Mouse (Mus musculus): ENCODE results near the gene Cbx4. TPM values are rescaled to one million over a fixed set of nuclear protein-coding genes. Genes with fewer than 3 reads are reported as not detected.
A peak's percentile ranks its signal among the peaks of the same experiment; 100 is the strongest.

The Cbx4 gene
- 10 to 100 TPM; 53.7 to 60.4 TPM for total RNA-seq (2021)
- long read RNA-seq, experiment 1, full-length matches to known transcripts: 36 of 54 reads
- long read RNA-seq, experiment 1, partial matches to known transcripts: 2 of 54 reads
- long read RNA-seq, experiment 1, other reads (novel, unspliced or antisense): 16 of 54 reads
- long read RNA-seq, experiment 2, full-length matches to known transcripts: 45 of 61 reads
- long read RNA-seq, experiment 2, partial matches to known transcripts: 0 of 61 reads
- long read RNA-seq, experiment 2, other reads (novel, unspliced or antisense): 16 of 61 reads

DNA sequence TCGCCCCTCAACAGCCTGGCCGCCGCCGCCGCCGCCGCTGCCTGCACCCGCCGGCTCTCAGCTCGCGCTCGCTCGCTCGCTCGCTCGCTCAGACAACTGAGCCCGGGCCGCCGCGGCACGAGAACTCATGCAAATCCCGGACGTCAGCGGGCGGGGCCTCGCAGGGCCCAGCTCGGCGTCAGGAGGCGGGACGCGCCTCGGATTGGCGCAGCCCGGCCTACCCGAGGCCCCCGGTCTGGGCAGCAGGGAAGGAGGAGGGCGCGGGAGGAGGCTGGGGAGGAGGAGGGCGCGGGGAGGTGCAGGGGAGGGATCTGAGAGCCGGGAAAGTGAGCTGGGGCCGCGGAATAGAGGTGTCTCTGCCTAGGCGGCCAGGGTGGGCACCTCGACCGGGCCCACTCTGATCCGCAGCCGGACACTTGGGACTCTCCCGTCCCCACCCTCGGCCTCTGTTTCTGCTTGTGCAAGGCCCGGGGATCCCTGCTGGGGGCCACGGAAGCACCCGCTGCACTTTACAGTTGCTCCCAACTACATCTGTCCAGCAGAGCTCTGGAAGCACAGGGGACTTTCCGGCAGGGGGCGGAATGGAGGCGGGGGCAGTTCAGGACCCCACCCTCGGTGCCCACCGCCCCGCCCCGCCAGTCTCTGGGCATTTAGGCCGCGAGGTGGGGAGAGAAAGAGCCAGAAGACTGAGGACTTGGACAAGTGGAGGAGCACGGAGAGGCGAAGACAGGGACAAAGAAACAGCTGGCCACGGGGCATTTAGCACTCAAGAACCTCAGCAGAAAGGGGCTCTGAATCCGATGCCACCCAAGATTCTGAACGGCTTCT is at the start of gene Cbx4:
TSS of gene Cbx4 (minus strand) at position 78 of the 828 bp plus-strand sequence.
- TF ChIP-seq CTCF (conservative IDR thresholded peaks at IDR 0.05): peak; percentile 69
- Histone ChIP-seq H3K27ac (peak within 1 kb of the TSS; percentile 99), H3K4me3 (peak within 1 kb of the TSS; percentile 82)
- peak; percentile 90 to 91 for DNase-seq (ENCODE audit: low spot score in 2 of 2)

DNA sequence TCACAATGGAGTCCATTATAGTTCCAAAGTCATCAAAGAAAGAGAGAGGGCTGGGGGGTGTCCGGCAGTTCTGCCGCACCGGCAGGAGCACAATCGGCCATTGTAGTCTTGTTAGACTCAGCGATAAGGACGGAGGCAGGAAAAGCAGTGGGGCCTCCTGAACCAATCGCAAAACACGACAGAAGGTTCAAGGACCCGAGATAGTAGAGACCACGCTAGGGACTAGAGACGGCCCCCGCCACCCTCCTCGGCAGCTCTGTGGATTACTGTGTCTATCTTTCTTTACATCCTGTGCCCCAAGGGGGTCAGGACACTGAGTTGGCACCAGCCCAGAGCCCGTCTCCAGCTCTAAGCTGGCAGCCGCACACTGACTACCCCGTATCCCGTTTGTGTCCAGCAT is 48.6 kb upstream of the Cbx4 start:
- DNase-seq (ENCODE audit: low spot score in 2 of 2): no peak
- no peak overlapping the region for H3K4me3 ChIP-seq
- no peak for TF ChIP-seq CTCF (conservative IDR thresholded peaks at IDR 0.05)
- H3K27ac ChIP-seq: no peak overlapping the region

DNA sequence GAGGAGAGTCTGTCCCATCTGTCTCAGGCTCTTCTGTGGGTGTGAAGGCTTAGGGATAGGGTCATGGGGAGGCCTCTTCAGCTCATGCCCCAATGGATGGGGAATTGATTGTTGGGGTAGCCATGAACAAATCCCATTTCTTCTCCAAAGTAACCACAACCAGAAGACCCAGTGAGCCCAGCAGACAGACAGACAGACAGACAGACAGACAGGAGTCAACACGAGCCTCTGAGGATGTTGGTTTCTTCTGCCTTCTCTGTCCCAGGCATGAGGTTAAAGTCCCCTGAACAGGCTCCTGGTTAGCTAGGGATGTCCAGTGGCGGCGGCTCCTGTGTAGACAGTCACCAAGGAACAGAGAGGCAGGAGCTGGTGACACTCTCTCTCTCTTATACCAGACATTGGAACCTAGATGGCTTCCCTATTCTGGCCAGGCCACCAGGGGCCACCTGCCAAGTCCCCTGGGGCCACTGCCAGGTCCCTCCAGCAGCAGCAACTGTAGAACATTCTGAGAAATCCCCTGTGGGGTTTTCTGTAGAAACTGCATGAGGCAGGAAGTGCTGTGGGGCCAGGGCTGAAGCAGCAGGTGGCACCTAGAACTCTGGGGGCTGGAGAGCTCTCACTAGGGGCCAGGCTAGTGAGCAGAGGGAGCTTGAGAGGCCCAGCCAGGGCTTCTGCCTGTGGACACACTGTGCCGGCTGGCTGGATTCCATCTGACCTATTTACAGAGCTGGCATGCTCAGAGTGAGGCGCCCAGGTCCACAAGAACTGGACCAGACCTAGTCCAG is 47.6 kb upstream of the Cbx4 start:
- Histone ChIP-seq H3K27ac (no peak overlapping the region; the same call in 1 of the 2 replicates), H3K4me3 (no peak overlapping the region)
- DNase-seq (ENCODE audit: low spot score in 2 of 2): peak; percentile 27 to 29
- TF ChIP-seq CTCF (conservative IDR thresholded peaks at IDR 0.05): 0 out of 2 replicates have a peak, but pooled peaks have one; percentile 4

DNA sequence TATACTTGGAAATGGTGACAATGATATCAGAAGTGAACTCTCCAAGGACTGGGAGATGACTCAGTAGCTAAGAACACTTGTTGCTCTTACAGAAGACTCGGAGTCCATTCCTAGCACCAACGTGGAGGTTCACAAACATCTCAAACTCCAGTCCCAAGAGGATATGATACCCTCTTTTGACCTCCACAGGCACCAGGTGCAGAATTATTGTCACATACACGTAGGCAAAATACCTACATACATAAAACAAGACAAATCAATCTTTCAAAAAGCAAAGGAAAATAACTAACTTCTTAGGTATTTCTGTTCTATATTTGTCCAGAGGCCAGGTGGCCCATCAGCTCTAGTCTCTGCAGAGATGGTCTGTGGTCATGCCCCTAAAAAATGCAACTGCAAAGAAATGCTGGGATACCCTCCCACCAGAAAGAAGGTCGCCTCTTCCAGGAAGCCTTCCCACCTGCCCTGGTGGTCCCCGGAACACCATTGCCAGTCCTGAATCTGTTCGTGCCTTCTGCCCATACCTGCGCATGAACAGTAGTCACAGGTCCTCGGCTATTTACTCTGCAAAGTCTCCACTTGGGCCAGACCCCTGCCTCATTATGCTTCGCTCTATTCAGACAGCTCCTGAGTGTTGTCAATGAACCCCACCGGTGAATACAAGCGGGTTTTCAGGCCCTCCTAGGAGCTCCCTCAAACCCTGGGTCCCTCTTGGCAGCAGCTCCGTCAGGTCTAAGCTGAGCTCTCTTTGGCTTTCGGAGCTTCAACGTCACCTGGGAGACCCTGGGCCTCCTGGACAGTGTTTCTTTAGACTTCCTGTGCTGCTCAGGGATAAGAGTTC is 46.4 kb upstream of the Cbx4 start:
- Histone ChIP-seq H3K27ac (no peak overlapping the region), H3K4me3 (no peak overlapping the region)
- TF ChIP-seq CTCF (conservative IDR thresholded peaks at IDR 0.05): no peak
- no peak for DNase-seq (ENCODE audit: low spot score in 2 of 2)

DNA sequence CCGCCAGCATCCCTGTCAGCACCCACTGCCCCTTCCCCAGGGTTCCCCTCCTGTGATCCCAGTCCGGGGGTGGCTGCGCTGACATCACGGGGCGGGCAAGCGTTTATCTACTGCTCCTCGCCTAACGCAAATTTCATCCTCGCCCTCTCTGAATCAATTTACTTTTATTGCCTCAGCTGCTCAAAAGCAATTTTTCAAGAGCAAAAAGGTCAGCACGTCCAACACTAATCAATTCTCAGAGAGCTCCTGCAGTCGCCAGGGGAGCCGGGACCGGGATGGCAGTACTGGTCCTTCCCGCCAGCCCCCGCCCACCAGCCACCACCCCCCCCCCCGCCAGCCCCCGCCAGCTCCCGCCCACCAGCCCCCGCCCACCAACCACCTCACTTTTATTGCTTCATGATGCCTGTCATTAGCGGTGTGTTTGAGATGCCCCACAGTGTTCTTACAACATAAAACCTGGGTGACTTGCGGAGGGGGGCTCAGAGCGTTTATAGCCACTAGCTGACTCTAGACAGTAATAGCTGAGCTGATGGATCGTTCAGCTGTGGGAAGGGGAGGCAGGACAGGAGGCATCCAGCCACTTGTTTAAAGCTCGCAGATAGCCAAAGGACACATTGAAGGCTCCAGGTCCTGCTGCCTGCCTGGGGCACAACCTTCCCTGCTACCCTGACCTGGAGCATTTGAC is 44.2 kb upstream of the Cbx4 start:
- no peak overlapping the region for H3K27ac ChIP-seq
- no peak overlapping the region for H3K4me3 ChIP-seq
- no peak for TF ChIP-seq CTCF (conservative IDR thresholded peaks at IDR 0.05)
- DNase-seq (ENCODE audit: low spot score in 2 of 2): no peak

DNA sequence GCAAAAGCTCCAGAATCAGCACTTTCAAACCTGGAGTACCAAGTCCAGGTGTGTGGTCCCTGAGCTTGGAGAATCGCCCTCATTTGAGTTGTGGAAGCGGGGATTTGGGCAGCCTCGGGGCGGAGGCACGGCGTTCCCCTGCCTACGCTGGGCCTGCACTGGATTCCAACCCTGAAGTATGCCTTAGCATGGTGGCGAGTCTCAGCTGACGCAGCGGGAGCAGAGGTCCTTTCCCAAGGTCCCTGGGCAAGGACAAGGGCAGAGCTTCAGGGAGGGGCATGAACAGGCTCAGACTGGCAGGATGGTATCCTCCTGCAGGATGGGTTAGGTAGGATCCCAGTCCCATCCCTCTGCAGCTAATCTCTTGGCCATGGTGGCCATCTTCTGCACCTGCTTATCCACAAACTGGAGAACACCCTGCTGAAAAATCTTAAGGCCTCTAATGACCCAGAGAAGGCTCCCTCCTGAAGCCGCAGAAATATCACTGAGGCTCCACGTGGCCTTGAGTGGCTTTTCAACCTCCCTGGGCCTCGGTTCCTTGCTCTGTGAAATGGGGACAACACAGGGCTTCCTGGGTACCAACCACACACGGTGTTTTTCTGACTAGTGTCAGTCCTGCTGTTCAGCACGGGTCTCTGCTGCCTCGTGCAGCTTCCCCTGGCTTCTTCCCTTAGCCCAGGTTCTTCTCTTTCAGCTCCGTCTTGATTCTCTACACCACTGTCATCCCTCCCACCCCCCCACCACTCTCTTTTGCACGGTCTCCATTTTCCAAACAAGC is 43.4 kb upstream of the Cbx4 start:
- Histone ChIP-seq H3K4me3 (no peak overlapping the region), H3K27ac (no peak overlapping the region)
- DNase-seq (ENCODE audit: low spot score in 2 of 2): no peak
- TF ChIP-seq CTCF (conservative IDR thresholded peaks at IDR 0.05): no peak

DNA sequence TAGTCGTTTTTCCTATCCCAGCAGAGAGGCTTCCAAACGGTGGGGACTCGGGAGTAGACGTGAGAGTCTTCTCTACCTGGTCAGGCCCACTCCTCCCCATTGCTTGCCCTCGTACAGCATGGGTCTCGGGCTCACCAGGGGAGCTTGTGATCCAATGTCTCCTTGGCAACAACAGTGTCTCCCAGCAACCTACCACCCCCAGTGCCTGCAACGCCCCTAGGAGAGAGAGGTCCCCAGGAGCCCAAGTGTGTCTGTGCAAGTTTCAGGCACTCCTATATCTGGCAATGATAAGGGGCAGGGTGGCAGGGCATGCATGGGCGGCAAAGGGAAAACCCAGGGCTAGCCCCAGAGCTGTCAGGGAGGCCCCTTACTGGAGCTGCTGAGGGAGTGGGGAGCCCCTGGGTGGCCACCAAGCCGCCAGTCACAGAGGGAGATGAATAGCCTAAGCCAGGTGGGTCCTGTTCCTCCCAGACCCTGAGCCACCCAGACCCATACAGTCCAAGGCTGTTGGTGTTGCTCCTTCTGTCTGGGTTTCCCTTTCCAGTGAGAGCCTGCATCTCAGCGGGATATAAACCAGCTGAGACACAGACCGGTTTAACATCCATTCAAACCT is 42.8 kb upstream of the Cbx4 start:
- no peak for DNase-seq (ENCODE audit: low spot score in 2 of 2)
- Histone ChIP-seq H3K27ac (no peak overlapping the region), H3K4me3 (no peak overlapping the region)
- no peak for TF ChIP-seq CTCF (conservative IDR thresholded peaks at IDR 0.05)

DNA sequence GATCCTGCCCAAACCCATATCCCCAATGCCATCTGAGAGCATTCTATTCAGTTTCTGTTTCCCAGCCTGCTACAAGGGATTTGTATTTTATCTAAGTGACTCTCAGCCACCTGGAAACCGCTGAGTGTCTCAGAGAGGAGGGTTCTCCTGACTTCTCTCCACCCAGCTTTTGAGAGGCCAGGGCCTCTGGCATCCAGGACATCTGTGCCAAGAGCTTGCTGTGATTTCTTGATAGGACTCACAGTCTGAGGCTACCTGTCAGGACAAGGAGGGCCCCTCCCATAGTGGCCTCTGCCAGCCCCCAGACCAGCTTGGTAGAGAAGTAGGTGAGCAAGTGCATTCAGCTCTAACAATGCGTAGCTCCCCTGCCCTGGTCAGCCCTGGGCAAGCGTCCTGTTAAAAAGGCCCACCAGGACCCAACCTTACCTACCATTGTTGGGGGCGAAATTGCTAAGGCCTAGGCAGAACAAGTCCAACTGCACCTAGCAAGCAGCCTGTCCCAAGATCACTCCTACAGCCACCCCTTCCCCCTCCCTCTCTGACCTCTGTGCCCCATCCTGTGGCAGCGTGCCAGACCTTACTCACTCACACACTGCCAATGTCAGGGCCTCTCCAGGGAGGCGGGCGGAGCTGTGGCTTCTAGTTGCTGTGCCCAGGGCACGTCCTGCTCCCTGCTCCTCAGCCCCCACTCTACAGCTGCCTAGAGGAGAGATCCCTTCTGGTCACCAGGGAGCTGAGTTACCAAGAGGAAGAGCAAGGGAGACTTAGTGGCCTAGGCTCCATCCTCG is 41.9 kb upstream of the Cbx4 start:
- Histone ChIP-seq H3K27ac (no peak overlapping the region), H3K4me3 (no peak overlapping the region)
- DNase-seq (ENCODE audit: low spot score in 2 of 2): no peak
- TF ChIP-seq CTCF (conservative IDR thresholded peaks at IDR 0.05): no peak

DNA sequence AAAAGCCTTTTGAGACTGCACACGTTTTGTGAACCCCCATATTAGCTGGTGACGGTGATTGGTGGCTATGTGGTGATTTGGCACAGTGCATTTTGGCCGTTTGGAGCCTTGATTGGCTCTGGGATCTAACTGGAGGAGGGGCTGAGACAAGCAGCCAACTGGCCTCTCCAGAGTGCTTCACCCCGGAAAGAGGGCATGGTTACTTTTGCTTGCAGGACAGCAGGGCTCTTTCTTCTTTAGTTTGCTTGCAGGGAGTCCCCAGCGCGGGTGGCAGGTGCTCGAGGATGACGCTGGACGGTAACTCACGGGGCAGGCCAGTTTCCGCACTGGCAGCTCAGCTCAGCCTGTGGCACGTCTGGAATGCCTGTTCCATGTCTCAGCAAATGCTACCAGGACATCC is 41.1 kb upstream of the Cbx4 start:
- DNase-seq (ENCODE audit: low spot score in 2 of 2): no peak
- TF ChIP-seq CTCF (conservative IDR thresholded peaks at IDR 0.05): no peak
- H3K4me3 ChIP-seq: no peak overlapping the region
- no peak overlapping the region for H3K27ac ChIP-seq

Measured in layer of hippocampus, adult 2 months (tissue).